Mouse (Mus musculus) G1E (cell line): ENCODE measurements around the gene Psmg4. TPM values are rescaled to one million over a fixed set of nuclear protein-coding genes. Genes with fewer than 3 reads are reported as not detected.

ENCODE experiments used
- ATAC-seq: 2 replicates; pipeline ENCODE4 v1.8.0; 2016; ENCODE audit warnings: mild to moderate bottlenecking; ENCODE audit not compliant: insufficient number of reproducible peaks, poor library complexity, low FRiP score, severe bottlenecking; ENCODE audit errors: extremely low read depth
- DNase-seq: peaks from one replicate; pipeline ENCODE4 v3.0.0; 2012; ENCODE audit warnings: low spot score
- H3K27me3 ChIP-seq: 2 replicates; pipeline ENCODE4 v1.6.1; 2012; ENCODE audit warnings: mild to moderate bottlenecking, low read length, inconsistent platforms; ENCODE audit not compliant: insufficient read depth
- H3K36me3 ChIP-seq: replicated peaks from 2 replicates; pipeline ENCODE3; 2012; ENCODE audit warnings: mild to moderate bottlenecking, inconsistent platforms
- H3K4me1 ChIP-seq: 2 replicates; pipeline ENCODE4 v1.6.1; 2012; ENCODE audit warnings: low read depth, low read length, inconsistent platforms, mixed read lengths; ENCODE audit not compliant: insufficient read depth
- H3K4me3 ChIP-seq: 2 replicates; pipeline ENCODE4 v1.5.1; 2012; ENCODE audit warnings: low read depth, mild to moderate bottlenecking, inconsistent platforms, low read length, moderate library complexity, mixed read lengths
- H3K9me3 ChIP-seq: replicated peaks from 2 replicates; pipeline ENCODE4 v1.6.1; 2012; ENCODE audit warnings: inconsistent platforms
- CTCF ChIP-seq: IDR thresholded peaks from 2 replicates; pipeline ENCODE4 v1.5.1; 2012; ENCODE audit warnings: low read depth, low read length, inconsistent platforms, mixed read lengths
- GATA1 ChIP-seq: IDR thresholded peaks from 2 replicates; pipeline ENCODE4 v1.6.1; 2012; ENCODE audit warnings: borderline replicate concordance, low read length, inconsistent platforms, mixed read lengths
- GATA2 ChIP-seq: IDR thresholded peaks from 2 replicates; pipeline ENCODE4 v1.6.1; 2012; ENCODE audit warnings: low read depth, low read length, inconsistent platforms, borderline replicate concordance
- POLR2AphosphoS5 ChIP-seq: IDR thresholded peaks from 2 replicates; pipeline ENCODE4 v1.6.1; 2012; ENCODE audit warnings: low read depth, low read length, inconsistent platforms; ENCODE audit not compliant: insufficient replicate concordance
- TAL1 ChIP-seq: conservative IDR thresholded peaks from 2 replicates; pipeline ENCODE4 v1.6.1; 2012; ENCODE audit warnings: low read depth, low read length, inconsistent platforms, mixed read lengths
- polyA plus RNA-seq: library from polyadenylated mRNA; stranded (reverse); fragments of >175 nt; gene quantifications from 2 replicates; pipeline ENCODE4 v1.2.3, GENCODE M21; 2012
- total RNA-seq, 2 experiments: library from RNA; stranded (forward) in 1 of 2; stranded (reverse) in 1 of 2; fragments of 200-1000 nt in 1 of 2; fragments of >200 nt in 1 of 2; fragmentation: Nextera tagmentation in 1 of 2; gene quantifications; 2 replicates each; pipeline ENCODE4 v1.2.3; 2014 to 2017

The Psmg4 gene
- total RNA-seq (2014; fragmentation: Nextera tagmentation) (5.9 and 13.4 TPM in 2 replicates), total RNA-seq (2017) (126 and 143 TPM in 2 replicates), polyA plus RNA-seq (22.7 and 38.1 TPM in 2 replicates)

GRCm38 (mm10) chr13:34162491-34163303, at the start of gene Psmg4:
Gene Psmg4 (plus strand): TSS chr13:34162964.
- H3K27me3 ChIP-seq = no peaks in the 10 kb centered on the region
- H3K36me3 ChIP-seq = peaks cover 21% of the 10 kb centered on the region
- TF ChIP-seq TAL1 (no peak), GATA2 (no peak), CTCF (no peak), POLR2AphosphoS5 (no peak), GATA1 (no peak)
- DNase-seq (peak; percentile 81), ATAC-seq (peak; percentile 85)
- H3K4me1 ChIP-seq = peaks cover 30% of the 10 kb centered on the region
- H3K9me3 ChIP-seq = no peaks in the 10 kb centered on the region
- peak within 1 kb of the TSS; percentile 91 for H3K4me3 ChIP-seq

DNA sequence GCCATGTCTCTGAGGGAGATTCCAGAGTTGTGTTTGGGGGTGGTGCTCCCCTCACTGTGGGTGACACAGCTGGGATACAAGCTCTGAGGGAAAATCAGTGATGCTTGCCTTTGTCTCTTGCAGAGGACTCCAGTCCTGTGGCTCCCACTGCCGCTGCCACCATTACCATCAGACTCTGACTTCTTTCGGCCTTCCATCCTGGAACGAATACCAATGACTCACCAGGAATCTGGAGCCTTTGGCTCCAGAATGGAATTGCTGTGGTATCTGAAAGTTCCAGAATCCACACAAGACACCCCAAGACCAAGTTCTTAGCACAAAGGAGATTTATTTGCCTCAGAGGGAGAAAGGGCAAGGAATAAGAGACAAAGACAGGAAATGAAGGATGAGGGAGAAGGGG, 49.7 kb upstream of the Psmg4 start:
- H3K4me1 ChIP-seq = peaks cover 27% of the 10 kb centered on the region
- no peak for ATAC-seq
- H3K9me3 ChIP-seq = no peaks in the 10 kb centered on the region
- no peak overlapping the region for H3K4me3 ChIP-seq
- DNase-seq = no peak
- peaks cover 5% of the 10 kb centered on the region; the same call in 1 of the 2 replicates for H3K27me3 ChIP-seq
- H3K36me3 ChIP-seq = no peaks in the 10 kb centered on the region
- TF ChIP-seq GATA2 = no peak
- TF ChIP-seq POLR2AphosphoS5 = no peak

DNA sequence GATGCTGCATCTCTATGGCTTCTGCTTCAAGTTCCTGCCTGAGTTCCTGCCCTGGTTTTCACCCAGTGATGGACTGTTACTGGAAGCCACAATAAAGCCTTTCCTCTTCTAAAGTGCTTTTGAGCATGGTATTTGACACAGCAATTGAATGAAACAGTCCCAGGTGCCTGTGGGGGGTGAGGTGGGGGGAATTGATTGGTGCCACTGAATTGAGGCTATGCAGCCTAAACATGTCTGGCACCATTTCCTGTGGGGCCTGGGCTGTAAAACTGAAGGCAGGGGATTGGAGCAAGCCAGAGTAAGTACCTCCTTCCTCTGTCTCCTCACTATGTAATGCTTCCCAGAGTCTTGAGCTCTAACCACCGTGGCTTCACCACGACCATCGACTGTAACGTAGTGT, 48.1 kb upstream of the Psmg4 start:
- Histone ChIP-seq H3K36me3 (no peaks in the 10 kb centered on the region), H3K27me3 (peaks cover 3% of the 10 kb centered on the region; the same call in 1 of the 2 replicates), H3K9me3 (no peaks in the 10 kb centered on the region), H3K4me3 (no peak overlapping the region), H3K4me1 (peaks cover 40% of the 10 kb centered on the region)
- TF ChIP-seq GATA1 (no peak), CTCF (no peak), POLR2AphosphoS5 (no peak), GATA2 (no peak), TAL1 (no peak)
- DNase-seq (no peak), ATAC-seq (no peak)

DNA sequence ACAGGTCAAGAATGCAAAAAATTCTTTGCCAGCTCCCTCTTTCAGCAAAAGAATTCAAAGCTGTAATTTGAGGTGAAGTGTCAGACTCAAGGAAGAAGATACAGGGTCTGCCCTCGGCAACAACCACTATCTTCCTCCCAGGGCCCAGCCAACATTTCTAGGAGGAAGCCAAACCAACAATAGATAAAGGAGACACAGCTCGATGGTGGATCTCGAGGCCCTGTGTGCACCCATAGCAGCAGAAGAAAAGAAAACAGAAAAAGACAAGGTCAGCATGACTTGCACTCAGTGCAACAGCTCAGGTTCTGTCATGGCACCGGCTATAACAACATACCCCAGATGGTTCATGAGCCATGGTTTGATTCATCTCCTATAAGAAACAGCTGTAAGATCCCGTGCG, 46.3 kb upstream of the Psmg4 start:
- DNase-seq (no peak), ATAC-seq (no peak)
- H3K4me3 ChIP-seq = no peak overlapping the region
- no peaks in the 10 kb centered on the region for H3K27me3 ChIP-seq
- H3K36me3 ChIP-seq = no peaks in the 10 kb centered on the region
- H3K4me1 ChIP-seq = peaks cover 57% of the 10 kb centered on the region
- no peaks in the 10 kb centered on the region for H3K9me3 ChIP-seq
- no peak for TF ChIP-seq CTCF
- TF ChIP-seq GATA2 = no peak
- no peak for TF ChIP-seq TAL1
- TF ChIP-seq POLR2AphosphoS5 = no peak
- no peak for TF ChIP-seq GATA1

GRCm38 (mm10) chr13:34118816-34119215, 43.9 kb upstream of the Psmg4 start:
- no peaks in the 10 kb centered on the region for H3K36me3 ChIP-seq
- ATAC-seq = peak; percentile 71
- peaks cover 57% of the 10 kb centered on the region for H3K4me1 ChIP-seq
- H3K27me3 ChIP-seq = no peaks in the 10 kb centered on the region
- H3K4me3 ChIP-seq = peak overlapping the region; percentile 38; the same call in 1 of the 2 replicates
- H3K9me3 ChIP-seq = no peaks in the 10 kb centered on the region
- TF ChIP-seq GATA1 = no peak
- no peak for TF ChIP-seq CTCF
- peak; percentile 76 for TF ChIP-seq TAL1
- TF ChIP-seq POLR2AphosphoS5 = no peak
- TF ChIP-seq GATA2 = no peak
- peak; percentile 11 for DNase-seq

GRCm38 (mm10) chr13:34119406-34119805, 43.4 kb upstream of the Psmg4 start:
- DNase-seq = peak; percentile 28
- TF ChIP-seq GATA2 (no peak), TAL1 (no peak; the same call in 1 of the 2 replicates), GATA1 (no peak), POLR2AphosphoS5 (no peak), CTCF (no peak)
- H3K9me3 ChIP-seq = no peaks in the 10 kb centered on the region
- ATAC-seq = peak; percentile 74
- peaks cover 51% of the 10 kb centered on the region for H3K4me1 ChIP-seq
- no peaks in the 10 kb centered on the region for H3K36me3 ChIP-seq
- H3K27me3 ChIP-seq = 0 out of 2 replicates have a peak, but pooled peaks cover under 1% of the 10 kb centered on the region
- H3K4me3 ChIP-seq = no peak overlapping the region

DNA sequence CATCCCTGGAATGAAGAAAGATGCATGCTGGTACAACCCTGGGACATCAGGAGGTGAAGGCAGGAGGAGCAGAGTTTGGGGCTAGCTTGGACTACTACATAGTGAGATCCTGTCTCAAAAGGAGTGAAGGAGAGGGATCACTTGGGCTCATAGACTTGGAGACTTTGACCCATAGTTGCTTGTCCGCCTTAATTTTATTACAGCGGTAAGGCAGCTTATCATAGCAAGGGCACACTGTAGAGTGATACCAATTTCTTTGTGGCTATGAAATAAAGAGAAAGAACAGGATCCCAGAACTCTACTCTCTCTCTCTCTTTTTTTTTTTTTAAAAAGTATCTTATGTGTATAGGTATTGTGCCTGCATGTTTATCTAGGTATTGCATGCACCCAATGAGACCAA, 42.2 kb upstream of the Psmg4 start:
- Histone ChIP-seq H3K36me3 (no peaks in the 10 kb centered on the region), H3K4me1 (peaks cover 51% of the 10 kb centered on the region), H3K4me3 (no peak overlapping the region), H3K27me3 (peaks cover 3% of the 10 kb centered on the region; the same call in 1 of the 2 replicates), H3K9me3 (no peaks in the 10 kb centered on the region)
- TF ChIP-seq POLR2AphosphoS5 (no peak), CTCF (no peak), GATA2 (no peak), GATA1 (no peak), TAL1 (no peak)
- DNase-seq (no peak), ATAC-seq (no peak)
